Mouse (Mus musculus) hindbrain, embryonic 15.5 days (tissue): Measurements from ENCODE around the gene Bmf. TPM values are rescaled to one million over a fixed set of nuclear protein-coding genes. Genes with fewer than 3 reads are reported as not detected.

Source experiments
- ATAC-seq: fragments of 200-750 bp; cut with Nextera tagmentation; 2 replicates; pipeline ENCODE4 v1.8.0; 2017; ENCODE audit warnings: low read depth, moderate number of reproducible peaks, moderate TSS enrichment; ENCODE audit not compliant: low FRiP score
- H3K27ac ChIP-seq: fragments of 300-500 bp; sonication (generic); replicated peaks from 2 replicates; pipeline ENCODE4 v1.5.1; 2015; ENCODE audit warnings: mild to moderate bottlenecking, inconsistent platforms
- H3K27me3 ChIP-seq: fragments of 300-500 bp; sonication (generic); 2 replicates; pipeline ENCODE4 v1.6.1; 2015; ENCODE audit warnings: control low read depth, inconsistent platforms
- H3K36me3 ChIP-seq: fragments of 300-500 bp; sonication (generic); 2 replicates; pipeline ENCODE4 v1.6.1; 2015; ENCODE audit warnings: control low read depth, inconsistent platforms
- H3K4me1 ChIP-seq: fragments of 300-500 bp; sonication (generic); replicated peaks from 2 replicates; pipeline ENCODE4 v1.6.1; 2015; ENCODE audit warnings: control low read depth, inconsistent platforms
- H3K4me2 ChIP-seq: fragments of 300-500 bp; sonication (generic); 2 replicates; pipeline ENCODE4 v1.6.1; 2015; ENCODE audit warnings: moderate library complexity, mild to moderate bottlenecking, inconsistent platforms
- H3K4me3 ChIP-seq: fragments of 300-500 bp; sonication (generic); 2 replicates; pipeline ENCODE4 v1.5.1; 2015; ENCODE audit warnings: mild to moderate bottlenecking, inconsistent platforms
- H3K9ac ChIP-seq: fragments of 300-500 bp; sonication (generic); 2 replicates; pipeline ENCODE4 v1.6.1; 2015; ENCODE audit warnings: inconsistent platforms
- H3K9me3 ChIP-seq: fragments of 300-500 bp; sonication (generic); 2 replicates; pipeline ENCODE4 v1.6.1; 2016; ENCODE audit warnings: control low read depth, inconsistent platforms
- WGBS: fragments of 180-500 bp; shearing (Covaris S2); methylation state at CpG from one replicate; pipeline ENCODE4 v1.1.7; 2015; 5-methylcytosine and 5-hydroxymethylcytosine counted together
- polyA plus RNA-seq: library from polyadenylated mRNA; unstranded; fragments of >200 nt; fragmentation: Nextera tagmentation; extraction: Ambion mirVana; gene quantifications from 2 replicates; pipeline ENCODE4 v1.2.1, GENCODE M21; 2015

Gene Bmf
- polyA plus RNA-seq, result 1.7 and 3.1 TPM in 2 replicates

DNA sequence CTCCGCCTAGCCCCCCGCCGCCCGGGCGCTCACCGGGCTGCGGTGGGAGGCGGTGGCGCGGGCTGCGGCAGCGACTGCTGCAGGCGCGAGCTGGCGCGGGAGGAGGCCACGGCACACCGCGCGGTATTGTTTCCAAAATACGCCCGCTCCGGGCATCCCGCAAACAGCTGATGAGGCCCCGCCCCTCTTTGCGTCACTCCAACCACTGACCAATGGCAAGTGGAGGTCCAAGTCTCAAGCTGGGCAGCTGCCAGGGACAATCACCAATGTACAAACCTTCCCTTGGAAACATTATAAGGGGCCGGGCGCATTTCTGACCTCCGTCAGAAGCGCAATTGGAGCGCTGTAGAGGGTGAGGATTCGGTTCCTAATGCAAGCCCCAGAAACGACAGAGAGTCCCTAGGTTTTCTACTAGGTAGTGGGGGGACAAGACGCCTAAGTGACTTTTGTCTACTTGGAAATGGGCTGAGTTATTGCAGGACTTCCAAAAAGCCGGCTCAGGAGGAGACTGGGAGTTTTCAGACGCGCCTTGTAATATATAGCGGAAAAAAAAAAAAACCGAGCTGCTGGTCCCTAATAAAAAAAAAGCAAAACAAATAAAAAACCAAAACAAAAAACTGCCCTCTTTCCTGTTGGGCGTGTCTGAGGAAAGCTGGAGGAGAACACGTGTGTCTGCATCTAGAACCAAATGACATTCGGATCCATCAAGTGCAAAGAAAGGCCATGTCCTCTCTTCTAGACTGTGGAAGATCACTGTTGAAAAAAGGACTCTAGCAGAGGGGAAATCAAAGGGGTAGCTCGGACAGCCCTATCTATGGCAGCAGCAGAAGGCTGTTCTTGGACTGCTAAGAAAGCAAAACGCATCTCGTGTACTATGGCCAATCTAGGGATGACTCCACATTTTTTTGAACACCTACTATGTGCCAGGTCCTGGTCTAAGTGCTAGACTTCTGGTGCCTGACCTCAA is at the start of gene Bmf:
Gene Bmf, minus strand, starts transcription at position 181 of the 967 bp plus-strand sequence.
- Histone ChIP-seq H3K36me3 (no peaks in the 10 kb centered on the region), H3K4me3 (peak within 1 kb of the TSS; percentile 85), H3K27ac (peak within 1 kb of the TSS; percentile 59), H3K4me2 (peak within 1 kb of the TSS; percentile 81), H3K9me3 (no peaks in the 10 kb centered on the region), H3K4me1 (peaks cover 49% of the 10 kb centered on the region), H3K27me3 (no peaks in the 10 kb centered on the region), H3K9ac (peak within 1 kb of the TSS; percentile 77)
- 2% methylated on average over 45 of the region's 45 CpGs for WGBS
- ATAC-seq, result peak; percentile 94

DNA sequence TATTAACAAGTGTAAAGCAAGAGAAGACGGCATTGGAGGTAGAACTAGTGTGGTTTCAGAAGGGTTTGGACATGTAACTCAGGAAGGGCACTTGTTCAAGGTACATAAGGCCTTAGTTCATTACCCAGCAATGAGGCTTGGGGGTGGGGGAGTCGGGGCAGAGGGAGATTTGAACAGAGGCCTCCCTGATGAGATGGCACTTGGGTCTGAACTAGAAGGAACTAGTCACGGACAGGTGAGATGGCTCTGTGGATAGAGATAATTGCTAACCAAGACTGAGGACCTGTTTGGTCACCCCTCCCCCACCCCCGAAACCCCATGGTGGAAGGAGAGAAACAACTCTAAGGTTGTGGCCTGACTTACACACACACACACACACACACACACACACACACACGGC is 49.6 kb upstream of the Bmf start:
- Histone ChIP-seq H3K36me3 (no peaks in the 10 kb centered on the region), H3K9me3 (no peaks in the 10 kb centered on the region), H3K9ac (no peak overlapping the region), H3K27me3 (no peaks in the 10 kb centered on the region), H3K4me3 (peak overlapping the region; percentile 53), H3K27ac (no peak overlapping the region), H3K4me2 (peak overlapping the region; percentile 79), H3K4me1 (peaks cover 7% of the 10 kb centered on the region)
- ATAC-seq, result no peak
- 40% methylated on average over 4 of the region's 5 CpGs for WGBS

DNA sequence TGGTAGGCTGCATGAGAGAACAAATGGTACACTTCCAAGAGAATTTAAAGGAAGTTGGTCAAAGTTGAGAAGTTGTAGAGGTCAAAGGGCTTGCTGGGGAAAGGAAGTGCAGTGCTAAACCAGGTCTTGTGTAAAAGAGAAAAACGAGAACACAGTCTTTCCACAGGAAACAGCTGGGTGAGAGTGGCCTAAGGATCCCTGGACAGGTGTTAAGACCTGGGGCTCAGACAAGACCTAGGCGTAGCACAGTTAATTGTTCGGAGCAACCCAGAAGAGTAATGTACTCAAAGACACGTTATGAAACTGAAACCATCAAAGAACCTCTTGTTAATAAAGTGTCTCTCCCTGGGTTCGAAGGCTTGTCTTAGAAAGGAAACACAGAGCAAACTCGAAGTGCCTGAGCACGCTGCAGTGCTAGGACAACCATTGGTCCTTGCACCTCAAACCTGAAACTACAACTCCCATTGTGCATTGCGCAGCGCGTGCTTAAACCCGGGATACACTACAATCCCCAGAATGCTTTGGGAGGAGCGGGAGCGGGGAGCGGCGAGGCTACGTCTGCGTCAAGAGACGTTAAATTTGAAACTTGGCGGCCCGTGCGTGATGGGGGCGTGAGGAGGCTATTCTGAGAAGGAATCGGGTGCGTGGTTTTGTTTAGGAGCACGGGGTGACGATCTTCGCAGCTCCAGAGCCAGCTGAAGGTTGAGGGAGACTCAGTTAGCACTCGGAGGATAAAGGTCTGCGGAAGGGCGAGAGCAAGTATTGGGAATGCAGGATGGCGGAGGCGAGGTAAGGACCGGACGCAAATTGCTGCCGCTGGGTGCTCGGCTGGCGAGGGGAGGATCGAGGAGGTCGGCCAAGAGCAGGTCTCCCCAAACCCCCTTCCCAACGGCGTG is 48.4 kb upstream of the Bmf start, which contains the start of gene Bub1b:
Gene Bub1b, plus strand, starts transcription at position 539 of the 896 bp plus-strand sequence.
- no peaks in the 10 kb centered on the region for H3K36me3 ChIP-seq
- ATAC-seq, result peak; percentile 99
- WGBS, result 6% methylated on average over 41 of the region's 41 CpGs
- peak within 1 kb of the TSS; percentile 53 for H3K4me3 ChIP-seq
- H3K27me3 ChIP-seq, result no peaks in the 10 kb centered on the region
- no peaks in the 10 kb centered on the region for H3K9me3 ChIP-seq
- peak within 1 kb of the TSS; percentile 79 for H3K4me2 ChIP-seq
- H3K27ac ChIP-seq, result no peak within 1 kb of the TSS
- peaks cover 7% of the 10 kb centered on the region for H3K4me1 ChIP-seq
- peak within 1 kb of the TSS; percentile 35 for H3K9ac ChIP-seq

DNA sequence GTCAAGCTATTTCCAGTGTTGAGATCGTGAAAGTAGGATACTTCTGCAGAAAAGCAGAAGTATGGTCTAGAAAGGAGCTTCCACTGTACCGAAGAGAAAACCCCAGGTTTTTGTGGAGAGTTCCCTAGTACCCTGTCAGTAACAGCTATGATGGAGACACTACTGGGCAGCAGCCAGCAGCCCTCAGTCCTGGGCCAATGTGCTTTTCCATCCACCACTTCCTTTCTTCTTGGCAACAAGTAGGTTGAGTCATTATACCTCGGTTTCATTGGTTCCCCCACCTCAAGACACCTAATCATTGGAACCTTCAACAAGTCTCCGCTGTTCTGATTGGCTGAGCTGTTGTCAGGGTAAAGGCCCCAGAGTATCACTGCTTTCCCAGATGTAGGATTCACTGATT is 41.6 kb upstream of the Bmf start:
- no peaks in the 10 kb centered on the region for H3K27me3 ChIP-seq
- no peaks in the 10 kb centered on the region for H3K9me3 ChIP-seq
- no peaks in the 10 kb centered on the region for H3K4me1 ChIP-seq
- no peak overlapping the region for H3K27ac ChIP-seq
- ATAC-seq, result no peak
- 93% methylated on average over 4 of the region's 4 CpGs for WGBS
- no peak overlapping the region for H3K9ac ChIP-seq
- H3K36me3 ChIP-seq, result no peaks in the 10 kb centered on the region
- H3K4me3 ChIP-seq, result no peak overlapping the region
- H3K4me2 ChIP-seq, result no peak overlapping the region

DNA sequence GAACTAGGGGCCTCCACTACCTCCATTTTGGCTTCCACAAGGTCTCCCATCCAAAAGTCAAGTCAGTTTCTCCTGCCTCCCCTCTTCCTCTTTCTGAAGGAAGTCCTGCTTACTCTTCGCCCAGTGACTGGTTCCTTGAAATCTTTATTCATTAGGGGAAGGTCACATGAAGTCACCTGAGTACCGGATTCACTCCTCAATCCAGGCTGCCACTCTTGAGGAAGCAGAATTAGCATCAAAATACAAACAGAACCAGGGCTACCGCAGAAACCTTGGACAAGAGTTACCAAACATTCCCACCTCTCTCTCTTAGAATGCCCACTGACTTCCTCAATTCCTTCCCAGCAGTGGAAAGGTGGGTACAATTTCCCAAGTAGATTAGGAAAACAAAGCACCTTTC is 38.2 kb upstream of the Bmf start:
- Histone ChIP-seq H3K27ac (no peak overlapping the region), H3K36me3 (no peaks in the 10 kb centered on the region), H3K4me3 (no peak overlapping the region), H3K4me2 (no peak overlapping the region), H3K27me3 (no peaks in the 10 kb centered on the region), H3K9ac (no peak overlapping the region), H3K9me3 (no peaks in the 10 kb centered on the region), H3K4me1 (no peaks in the 10 kb centered on the region)
- WGBS, result 58% methylated on average over 3 of the region's 3 CpGs
- no peak for ATAC-seq

DNA sequence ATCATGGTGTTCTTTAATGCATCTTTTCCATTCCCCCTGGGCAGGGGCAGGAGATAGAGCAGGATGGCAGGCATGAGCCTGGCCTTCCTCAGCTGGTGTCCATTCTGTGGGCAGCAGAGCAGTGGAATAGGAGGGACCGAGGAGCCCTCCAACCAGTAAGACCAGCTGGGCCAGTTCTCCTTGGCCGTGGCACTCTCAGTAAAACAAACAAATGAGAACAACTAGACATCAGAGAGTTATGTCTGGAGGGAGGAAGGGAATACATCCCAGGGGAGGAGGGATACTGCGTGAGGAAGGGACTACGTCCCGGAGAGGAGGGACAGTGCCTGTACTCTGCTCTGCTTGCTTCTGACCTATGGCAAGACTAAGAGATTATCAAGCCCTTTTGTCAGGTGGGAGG is 36.5 kb upstream of the Bmf start:
- Histone ChIP-seq H3K36me3 (no peaks in the 10 kb centered on the region), H3K9ac (no peak overlapping the region), H3K27ac (no peak overlapping the region), H3K4me1 (no peaks in the 10 kb centered on the region), H3K9me3 (no peaks in the 10 kb centered on the region), H3K27me3 (no peaks in the 10 kb centered on the region), H3K4me2 (no peak overlapping the region), H3K4me3 (no peak overlapping the region)
- 72% methylated on average over 5 of the region's 5 CpGs for WGBS
- ATAC-seq, result no peak

DNA sequence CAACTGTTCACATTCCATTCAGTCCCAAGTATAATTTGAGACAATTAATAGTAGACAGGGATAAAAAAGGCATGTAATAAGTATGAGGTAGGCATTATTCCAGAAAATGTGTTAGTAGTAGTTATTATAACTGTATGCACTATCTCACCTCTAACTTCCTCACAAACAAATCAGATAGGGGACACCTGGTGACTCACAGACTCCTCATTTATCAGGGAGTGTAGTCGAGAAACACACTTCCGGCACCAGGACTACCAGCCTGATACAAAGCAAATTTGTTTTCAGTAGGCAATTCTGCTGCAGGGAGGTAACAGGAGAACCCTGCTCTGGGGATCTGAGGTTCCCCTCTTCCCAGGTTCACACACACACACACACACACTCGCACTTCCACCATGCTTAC is 23.6 kb upstream of the Bmf start:
- Histone ChIP-seq H3K4me2 (no peak overlapping the region), H3K27ac (no peak overlapping the region), H3K4me3 (no peak overlapping the region), H3K27me3 (no peaks in the 10 kb centered on the region), H3K9me3 (no peaks in the 10 kb centered on the region), H3K9ac (no peak overlapping the region), H3K36me3 (no peaks in the 10 kb centered on the region), H3K4me1 (no peaks in the 10 kb centered on the region)
- 90% methylated on average over 3 of the region's 3 CpGs for WGBS
- ATAC-seq, result no peak

DNA sequence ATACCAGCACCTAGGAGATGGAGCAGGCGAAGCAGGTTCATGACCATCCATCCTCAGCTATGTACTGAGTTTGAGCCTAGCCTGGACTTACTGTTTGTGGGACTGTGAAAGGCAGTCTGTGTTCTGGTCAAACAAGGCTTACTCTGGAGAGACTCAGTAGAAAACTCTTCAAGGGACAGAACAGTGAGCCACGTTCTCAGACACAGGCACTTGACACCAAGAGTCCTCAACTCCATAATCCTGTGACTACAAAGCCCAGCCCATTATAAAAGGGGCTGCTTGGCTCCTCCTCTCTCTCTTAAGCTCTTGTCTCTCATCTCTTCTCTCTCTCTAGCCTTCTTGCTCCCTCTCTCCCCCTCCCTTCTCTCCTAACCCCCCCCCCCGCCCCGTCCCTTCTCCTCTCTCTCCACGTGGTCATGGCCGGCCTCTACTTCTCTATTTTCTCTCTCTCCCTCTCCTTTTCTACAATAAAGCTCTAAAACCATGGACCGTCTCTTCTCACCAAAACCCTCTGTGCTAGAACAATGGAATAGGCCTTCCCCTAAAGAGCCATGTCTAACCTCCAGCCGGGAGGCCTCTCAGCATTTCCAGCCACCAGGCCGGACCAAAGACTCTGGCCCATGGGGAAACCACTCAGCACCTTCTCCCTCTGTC is 22.8 kb upstream of the Bmf start:
- Histone ChIP-seq H3K27ac (no peak overlapping the region), H3K9me3 (no peaks in the 10 kb centered on the region), H3K4me1 (no peaks in the 10 kb centered on the region), H3K4me3 (no peak overlapping the region), H3K9ac (no peak overlapping the region), H3K4me2 (no peak overlapping the region), H3K36me3 (no peaks in the 10 kb centered on the region), H3K27me3 (no peaks in the 10 kb centered on the region)
- WGBS, result 65% methylated on average over 9 of the region's 9 CpGs
- ATAC-seq, result no peak

DNA sequence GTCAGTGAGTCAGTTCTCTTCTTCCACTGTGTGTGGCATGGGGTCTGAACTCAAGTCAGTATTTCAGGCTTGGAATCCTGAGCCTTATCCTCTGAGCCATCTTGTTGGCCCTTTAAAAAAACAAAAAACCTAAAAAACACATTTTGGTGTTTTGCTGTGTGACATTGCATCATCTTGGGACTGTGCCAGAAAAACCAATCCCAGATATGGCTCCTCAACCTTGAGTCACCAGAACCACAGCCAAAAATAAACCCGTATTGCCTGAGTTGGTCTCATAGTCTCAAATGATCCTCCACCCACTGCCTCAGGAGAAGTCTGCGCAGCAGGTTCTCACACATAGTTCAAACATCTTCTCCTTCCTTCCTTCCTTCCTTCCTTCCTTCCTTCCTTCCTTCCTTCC is 21.5 kb upstream of the Bmf start:
- Histone ChIP-seq H3K4me2 (no peak overlapping the region), H3K27me3 (no peaks in the 10 kb centered on the region), H3K4me3 (no peak overlapping the region), H3K4me1 (no peaks in the 10 kb centered on the region), H3K36me3 (no peaks in the 10 kb centered on the region), H3K9ac (no peak overlapping the region), H3K27ac (no peak overlapping the region), H3K9me3 (no peaks in the 10 kb centered on the region)
- 95% methylated on average over 2 of the region's 2 CpGs for WGBS
- ATAC-seq, result no peak

DNA sequence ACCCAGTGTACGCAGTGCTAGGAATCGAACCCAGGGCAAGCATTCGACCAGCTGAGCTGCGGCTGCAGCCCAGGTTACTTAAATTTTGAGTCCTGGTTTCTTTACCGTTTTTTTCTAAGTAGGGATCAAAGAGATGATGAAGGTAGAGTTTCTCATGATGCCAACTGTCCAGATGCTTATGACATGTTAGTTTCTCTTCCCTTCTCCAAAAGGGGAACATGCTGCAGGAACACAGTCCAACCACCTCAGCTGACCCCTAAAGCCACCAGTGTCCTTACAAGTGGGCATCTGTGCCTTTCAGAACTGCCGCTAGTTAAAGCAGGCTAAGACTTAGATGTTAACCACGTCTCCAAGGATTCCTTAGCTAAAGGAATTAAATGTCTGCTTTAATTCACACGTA is 17.7 kb upstream of the Bmf start:
- Histone ChIP-seq H3K9ac (no peak overlapping the region), H3K4me1 (no peaks in the 10 kb centered on the region), H3K27me3 (no peaks in the 10 kb centered on the region), H3K9me3 (no peaks in the 10 kb centered on the region), H3K27ac (no peak overlapping the region), H3K36me3 (no peaks in the 10 kb centered on the region), H3K4me3 (no peak overlapping the region), H3K4me2 (no peak overlapping the region)
- WGBS, result 90% methylated on average over 8 of the region's 8 CpGs
- ATAC-seq, result no peak

DNA sequence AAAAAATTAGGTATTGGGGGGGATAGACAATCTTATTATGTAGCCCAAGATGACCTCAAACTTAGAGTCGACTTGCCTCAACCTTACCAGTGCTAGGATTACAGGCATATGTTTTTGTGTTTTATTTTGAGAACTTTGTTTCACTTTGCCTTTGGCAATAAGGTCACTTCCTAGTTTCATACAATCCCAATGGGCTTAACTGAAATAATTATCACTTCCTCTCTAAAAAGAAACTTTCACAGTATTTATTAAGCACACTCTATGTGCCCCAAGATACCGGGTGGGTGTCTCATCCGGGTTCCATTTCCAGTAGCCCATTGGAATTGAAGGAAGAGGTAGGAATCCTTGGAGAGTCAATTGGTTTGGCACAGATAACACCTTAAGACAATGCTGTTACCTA is 12.9 kb upstream of the Bmf start:
- no peak for ATAC-seq
- no peaks in the 10 kb centered on the region for H3K27me3 ChIP-seq
- no peak overlapping the region for H3K9ac ChIP-seq
- H3K4me3 ChIP-seq, result no peak overlapping the region
- no peaks in the 10 kb centered on the region for H3K9me3 ChIP-seq
- H3K4me1 ChIP-seq, result no peaks in the 10 kb centered on the region
- no peaks in the 10 kb centered on the region for H3K36me3 ChIP-seq
- no peak overlapping the region for H3K27ac ChIP-seq
- 90% methylated on average over 3 of the region's 3 CpGs for WGBS
- H3K4me2 ChIP-seq, result no peak overlapping the region
